Mouse (Mus musculus): ENCODE results near the gene 1700122O11Rik.

1700122O11Rik gene

DNA sequence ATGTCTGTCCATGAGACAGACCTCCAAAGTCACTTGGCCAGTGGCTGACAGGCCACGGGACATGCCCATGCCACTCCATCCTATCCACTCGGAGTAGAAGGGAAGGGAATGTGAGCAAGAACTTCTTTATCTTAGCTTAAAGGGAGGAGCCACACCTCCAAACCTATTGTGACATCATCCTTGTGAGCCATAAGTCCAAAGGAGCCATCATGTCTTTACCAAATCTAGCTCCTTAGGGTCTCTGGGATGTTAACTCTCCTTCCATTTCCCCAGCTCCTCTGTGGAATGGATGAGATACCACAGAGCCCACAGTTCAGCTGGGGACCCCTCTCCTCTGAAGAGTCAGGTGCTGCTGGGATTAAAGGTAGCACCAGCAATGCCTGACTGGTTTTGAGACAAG lies at the start of gene 1700122O11Rik:
Gene 1700122O11Rik, minus strand, starts transcription at position 101 of the 400 bp plus-strand sequence.
- DNase-seq, result no peak

DNA sequence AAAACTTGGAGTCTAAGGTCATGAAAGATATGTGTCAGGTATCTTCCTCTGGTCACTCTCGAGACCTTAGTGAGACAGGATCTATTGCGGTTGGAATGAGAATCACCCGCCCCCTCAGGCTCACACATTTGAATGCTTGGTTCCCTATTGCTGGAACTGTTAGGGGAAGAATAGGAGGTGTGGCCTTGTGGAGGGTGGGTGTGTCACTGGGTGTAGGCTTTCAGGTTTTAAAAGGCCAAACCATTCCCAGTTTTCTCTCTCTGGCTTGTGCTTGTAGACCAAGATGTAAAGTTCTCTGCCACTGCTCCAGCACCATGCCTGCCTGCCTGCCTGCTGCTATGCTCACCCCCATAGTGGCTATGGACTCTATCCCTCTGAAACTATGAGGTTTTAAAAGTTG lies 42.5 kb upstream of the 1700122O11Rik start:
- DNase-seq, result no peak

DNA sequence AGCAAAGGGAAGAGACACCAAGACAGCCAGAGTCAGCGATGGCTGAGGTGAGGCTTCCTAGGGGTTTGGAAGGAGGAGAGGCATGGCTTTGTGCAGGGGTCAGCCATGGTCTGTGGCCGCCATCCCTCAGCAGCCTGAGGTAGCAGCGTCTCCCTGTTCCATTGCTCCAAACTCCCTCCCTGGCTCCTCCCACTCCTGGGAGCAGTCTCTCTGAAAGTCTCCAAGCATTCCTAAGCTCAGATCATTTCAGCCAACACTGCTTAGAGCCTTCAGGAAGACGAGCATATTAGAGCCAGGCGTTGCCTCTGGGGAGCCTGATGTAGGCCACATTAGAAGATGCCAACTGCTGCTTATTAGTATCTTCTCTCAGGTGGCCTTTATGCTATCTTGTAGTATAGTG lies 29.6 kb upstream of the 1700122O11Rik start:
- DNase-seq, result no peak

DNA sequence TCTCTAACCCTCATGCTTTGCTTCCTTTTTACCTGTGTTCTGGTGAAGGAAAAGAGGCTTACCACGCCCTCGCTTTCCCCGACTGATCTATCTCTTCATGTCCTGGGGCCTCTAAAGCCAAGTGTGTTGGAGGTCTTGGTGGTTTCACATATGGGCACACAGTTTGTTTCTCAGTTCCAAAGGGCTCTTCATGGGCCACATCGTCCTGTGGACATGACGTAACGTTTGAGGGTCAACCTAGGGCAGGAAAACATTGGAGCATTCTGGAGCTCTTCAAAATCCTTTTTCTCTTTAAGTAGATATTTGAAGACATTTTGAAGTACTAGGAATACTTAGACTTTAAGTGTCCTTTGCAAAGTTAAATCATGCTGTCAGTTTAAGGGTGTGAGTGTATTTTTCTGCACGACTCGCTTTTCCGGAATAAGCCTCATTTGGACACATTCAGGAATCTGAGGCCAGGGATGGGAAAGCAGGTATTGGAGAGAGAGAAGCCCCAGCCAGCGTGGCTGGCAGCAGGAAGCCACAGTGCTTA lies 29.1 kb upstream of the 1700122O11Rik start:
- DNase-seq, result no peak

DNA sequence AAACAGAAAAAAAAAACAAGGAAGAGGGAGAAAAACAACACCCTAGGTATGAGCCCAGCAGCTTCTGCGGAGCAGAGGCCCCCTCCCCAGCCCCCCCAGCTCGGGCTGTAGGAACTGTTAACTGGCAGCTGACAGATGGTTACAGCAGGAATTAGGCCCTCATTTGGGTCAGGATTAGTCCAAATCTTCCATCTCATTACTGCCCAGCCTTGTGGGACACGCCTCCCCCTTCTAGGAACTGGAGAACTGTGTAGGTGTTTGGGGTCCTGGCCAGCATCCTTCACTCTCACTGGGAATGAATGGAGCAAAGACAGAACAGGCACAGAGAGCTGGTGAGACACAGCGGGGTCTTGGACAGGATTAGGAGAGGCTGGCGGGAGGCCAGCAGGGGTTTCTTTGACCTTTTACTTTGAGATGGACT lies 27.0 kb upstream of the 1700122O11Rik start:
- no peak for DNase-seq

DNA sequence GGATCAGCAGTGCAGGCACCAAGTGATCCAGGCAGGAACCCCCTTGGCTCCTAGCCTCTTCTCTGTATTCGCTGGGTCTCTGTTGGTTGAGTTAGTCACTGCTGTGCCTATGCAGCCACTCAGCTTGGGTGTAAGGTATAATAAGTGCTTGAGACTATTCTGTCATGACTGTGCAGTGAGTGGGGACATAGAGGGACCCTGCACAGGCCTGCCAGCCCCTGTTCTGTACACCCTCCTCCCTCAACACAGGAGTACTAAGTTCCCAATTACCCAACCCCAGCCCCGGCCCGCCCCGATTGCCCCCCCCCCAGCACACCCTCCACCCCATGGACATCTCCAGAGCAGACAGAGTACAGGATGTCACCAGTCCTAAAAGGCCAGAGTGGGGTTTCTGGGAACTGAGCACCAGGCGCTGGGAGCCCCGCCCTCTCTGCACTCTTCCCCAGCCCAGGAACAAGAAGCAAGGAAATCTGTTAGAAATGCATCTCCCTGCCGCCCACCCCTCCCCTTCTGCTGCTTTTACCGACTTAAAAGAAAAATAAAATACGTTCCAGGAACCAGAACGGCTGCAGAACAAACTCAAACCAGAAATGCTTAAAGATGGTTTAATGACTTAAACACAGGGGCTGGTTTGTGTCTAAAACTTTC lies 26.2 kb upstream of the 1700122O11Rik start:
- DNase-seq, result no peak

DNA sequence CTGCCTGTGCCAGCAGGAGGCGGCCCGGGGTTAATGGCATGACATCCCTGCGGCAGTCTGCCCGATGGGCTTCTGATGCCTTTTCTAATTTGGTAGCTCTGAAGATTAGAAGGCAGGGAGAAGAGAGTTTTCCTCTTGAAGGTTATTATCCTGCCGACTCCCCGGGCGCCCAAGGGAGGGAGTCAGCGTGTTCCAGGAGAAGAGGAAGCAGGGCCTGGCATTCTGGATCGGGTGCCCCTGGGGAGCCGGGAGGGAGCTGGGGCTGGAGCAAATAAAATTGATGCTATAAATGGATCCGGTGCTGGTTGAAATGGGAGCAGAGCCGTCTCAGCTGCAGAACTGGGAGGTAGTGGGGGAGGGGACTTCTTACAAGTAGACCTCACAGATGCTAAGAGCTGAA lies 19.3 kb upstream of the 1700122O11Rik start:
- peak; percentile 90 for DNase-seq

DNA sequence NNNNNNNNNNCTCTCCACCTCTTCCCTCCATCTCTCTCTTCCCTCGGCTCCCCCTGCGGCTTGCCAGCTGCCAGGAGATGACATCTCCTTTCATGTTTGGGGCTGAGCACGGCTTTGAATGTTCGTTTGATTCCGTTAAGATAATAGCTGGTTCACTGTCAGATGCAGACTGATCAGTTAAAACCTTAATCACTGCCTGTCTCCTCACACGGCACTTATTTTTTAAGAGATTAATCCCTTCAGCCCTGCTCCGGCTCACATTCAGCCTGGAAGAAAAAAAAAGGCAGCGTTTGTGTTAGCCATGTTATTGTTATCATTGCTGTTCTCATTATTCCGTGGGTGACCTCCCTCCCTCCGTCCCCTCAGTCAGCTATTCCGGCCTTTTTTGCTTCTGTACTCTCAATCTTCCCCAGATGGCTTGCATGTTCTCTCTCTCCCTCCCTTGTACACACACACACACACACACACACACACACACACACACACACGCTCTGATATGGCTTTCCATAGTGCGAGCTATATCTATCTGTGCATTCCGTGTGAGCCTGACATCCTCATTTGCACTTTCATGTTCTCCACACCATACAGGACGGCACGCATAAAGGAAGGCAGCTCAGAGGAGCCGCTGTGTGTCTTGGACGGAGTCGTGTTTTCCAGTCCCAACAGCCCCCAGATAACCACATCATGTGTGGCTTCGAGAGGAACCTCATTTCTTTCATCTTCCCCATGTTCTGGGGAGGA lies 17.2 kb upstream of the 1700122O11Rik start:
- DNase-seq, result peak; percentile 13

DNA sequence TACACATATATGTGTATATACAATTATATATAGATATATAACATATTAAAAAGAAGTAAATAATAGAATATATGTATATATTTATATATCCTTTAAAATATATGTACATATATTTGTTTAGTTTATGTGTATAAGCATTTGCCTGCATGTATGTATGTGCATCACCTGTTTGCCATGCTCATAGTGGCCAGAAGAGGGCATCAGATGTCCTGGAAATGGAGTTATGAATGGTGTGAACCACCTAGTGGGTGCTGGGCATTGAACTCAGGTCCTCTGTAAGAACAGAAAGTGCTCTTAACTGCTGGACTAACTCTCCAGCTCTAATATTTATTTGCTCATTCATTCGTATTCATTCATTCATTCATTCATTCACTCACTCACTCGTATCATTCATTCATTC lies 15.6 kb upstream of the 1700122O11Rik start:
- DNase-seq, result peak; percentile 56

DNA sequence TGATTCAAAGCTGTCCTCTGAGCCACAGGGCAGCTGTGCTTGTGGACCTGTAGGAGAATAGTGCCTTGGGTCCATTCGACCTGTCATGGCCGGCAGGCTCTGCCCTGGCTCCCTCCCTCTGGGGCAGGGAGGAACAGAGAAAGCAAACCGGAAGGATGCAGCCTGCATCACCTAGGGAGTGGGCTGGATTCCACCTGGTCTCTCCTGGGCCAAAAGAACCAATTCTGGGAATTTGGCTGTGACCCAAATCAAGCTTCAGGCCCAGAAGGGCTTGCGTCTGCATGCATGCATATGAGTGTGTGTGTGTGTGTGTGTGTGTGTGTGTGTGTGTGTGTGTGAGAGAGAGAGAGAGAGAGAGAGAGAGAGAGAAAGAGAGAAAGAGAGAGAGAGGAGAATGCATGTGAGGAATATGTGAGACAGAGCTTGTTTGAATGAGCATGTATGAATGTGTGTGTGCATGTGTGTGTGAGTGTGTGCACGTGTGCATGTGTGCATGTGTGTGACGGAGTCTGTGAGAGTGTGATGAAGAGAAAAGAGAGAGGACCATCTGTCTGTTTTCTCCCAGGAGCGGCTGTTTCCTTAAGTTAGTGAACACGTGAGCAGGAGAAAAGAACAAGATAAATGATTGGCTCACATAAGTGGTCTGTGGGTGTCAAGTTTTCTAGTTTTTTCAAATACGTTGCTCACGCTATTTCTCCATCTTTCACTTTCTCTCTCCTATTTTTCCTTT lies 14.4 kb upstream of the 1700122O11Rik start:
- peak; percentile 30 for DNase-seq

DNA sequence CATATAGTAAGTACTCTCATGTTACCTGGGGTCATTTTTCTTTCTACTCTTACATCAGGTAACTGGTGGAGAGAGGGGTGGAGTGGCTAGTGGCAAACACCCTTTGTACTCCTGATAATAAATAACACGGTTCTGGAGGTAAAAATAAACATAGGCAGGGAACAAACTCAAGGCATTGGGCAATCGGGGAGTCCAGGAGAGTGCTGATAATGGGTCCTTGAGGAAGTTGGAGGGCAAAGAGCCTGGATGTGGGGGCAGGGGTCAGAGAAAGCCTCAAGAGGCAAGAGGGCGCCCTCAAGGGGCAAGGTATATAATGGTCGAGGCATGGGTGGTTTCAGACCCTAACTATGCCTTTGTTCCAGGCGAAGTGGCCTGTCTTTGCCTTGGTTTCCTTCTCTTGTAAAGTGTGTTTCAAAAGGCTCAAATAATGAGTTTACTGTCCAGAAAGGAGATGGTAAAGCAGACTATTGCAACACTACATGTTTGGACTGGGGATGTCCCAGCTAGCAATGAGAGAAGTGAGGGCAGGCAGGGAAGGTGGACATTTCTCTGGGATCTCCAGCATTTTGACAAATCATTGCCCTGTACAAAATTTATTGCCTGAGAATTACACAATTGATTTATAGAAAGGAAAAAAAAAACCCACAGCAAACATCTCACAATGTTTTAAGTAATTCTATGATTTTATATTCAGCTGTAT lies 13.7 kb upstream of the 1700122O11Rik start:
- DNase-seq, result peak; percentile 63

DNA sequence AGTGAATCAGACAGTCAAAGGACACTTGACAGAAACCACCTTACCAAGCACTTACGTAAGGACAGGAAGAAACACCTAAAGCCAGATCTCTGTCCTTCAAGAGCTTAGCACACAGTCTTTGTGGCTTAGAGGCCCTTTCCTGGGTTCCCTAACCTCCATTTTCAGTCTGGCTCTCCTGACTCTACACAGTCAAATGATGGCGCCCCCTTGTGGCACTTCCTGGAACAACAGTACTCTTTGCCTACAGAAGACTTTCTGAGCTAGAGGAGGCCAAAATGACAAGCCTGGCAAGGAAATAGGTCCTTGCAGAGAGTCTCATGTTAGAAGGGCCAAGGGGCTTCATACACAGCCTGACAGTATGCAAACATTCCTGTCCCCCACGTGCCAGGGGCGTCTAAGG lies 7.5 kb upstream of the 1700122O11Rik start:
- no peak for DNase-seq

DNA sequence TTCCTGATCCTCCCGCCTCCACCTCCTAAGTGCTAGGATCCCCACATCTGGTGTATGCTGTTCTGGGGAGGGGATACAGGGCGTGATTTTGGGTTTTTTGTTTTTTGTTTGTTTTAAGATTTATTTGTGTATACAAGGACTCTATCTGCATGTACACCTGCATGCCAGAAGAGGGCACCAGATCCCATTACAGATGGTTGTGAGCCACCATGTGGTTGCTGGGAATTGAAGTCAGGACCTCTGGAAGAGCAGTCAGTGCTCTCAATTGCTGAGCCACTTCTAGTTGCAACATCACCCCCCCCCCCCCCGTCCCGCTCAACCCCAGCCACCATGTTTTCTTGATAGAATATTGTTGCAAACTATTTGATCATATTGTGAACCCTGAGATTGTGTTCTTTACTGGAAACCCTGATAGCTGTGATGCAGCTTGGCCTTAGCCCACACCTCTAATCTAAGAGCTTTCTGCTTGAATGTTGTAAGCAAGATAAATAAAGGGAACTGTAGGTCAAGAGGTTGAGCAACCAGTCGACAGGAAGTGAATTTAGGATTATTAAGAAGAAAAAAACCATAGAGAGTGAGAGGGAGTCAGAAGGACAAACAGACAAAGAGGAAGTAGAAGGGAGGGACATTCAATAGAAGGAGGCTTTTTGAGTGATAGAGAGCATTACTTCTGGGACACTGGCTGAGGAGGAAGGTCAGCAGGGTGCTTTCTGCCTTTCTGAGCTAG lies 5.2 kb upstream of the 1700122O11Rik start:
- no peak for DNase-seq

DNA sequence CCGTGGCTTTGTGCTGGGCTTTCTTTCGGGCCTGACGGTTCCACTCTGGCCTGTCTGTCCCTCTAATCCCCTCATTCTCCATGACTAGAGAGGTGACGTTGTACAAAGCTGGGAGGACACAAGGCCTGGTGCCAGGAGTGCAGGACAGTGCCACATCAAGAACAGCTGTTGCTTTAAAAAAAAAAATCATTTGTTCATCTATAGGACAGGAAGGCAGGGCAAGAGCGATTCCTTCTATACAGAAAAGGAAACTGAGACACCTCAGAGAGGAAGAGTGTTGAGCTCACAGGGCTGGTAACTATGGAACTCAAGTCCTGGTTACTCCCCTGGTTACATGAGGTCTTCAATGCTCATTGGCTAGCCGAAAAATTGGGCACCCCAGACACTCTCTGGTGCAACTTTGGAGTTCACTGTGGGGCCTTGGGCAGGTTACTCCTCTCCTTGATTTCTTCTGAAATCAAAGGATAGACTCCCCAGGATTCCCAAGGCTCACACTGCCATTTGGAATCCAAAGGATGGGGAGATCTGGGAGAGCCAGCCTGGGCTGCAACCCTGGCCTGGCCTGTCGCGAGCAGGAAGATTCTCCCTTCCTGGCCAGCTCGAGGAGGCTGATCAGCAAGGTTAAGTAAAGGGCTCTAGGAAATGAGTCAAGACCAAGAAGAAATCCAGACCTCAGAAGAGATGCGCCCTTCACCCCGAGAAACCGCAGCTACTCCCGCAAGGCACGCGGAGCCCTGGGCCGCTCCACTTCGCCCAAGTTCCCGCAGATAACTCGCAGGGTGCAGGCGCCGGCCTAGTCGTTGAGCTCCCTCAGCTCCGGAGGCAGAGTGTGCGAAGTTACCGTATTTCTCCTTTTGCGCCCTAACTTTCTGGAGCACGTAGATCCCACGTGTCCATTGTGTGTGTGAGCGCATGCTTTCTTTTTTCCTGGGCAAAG lies 3.5 kb upstream of the 1700122O11Rik start:
- DNase-seq, result peak; percentile 95

DNA sequence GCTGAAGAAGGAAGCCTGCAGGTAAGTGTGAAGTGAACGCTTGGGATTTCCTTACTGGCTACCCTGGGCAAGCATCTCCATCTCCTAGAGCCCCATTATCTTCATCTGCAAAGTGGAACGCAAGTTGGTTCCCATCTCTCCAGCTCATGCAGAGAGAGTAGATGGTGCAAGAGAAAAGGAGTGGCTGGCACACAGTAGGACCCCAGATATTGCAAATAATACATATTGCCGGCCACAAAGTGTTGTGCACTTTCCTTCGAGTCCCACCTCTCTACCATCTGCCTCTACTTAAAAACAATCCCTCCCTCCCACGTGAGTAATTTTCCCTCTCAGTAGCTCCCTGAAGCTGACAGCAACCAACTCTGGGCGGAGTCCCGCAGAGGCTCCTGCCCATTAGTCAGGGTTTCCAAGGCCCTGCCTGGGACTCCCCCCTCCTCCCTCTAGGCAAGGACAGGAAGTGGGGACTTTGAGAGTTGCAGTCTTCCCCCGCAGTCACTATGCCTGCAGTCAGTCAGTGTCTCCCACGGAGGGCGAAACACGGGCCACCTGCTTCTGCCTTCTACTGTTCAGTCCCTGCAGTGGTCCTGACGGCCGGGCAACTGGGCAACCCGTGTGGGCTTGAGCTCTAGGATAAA lies 1.3 kb upstream of the 1700122O11Rik start:
- peak; percentile 98 for DNase-seq

DNA sequence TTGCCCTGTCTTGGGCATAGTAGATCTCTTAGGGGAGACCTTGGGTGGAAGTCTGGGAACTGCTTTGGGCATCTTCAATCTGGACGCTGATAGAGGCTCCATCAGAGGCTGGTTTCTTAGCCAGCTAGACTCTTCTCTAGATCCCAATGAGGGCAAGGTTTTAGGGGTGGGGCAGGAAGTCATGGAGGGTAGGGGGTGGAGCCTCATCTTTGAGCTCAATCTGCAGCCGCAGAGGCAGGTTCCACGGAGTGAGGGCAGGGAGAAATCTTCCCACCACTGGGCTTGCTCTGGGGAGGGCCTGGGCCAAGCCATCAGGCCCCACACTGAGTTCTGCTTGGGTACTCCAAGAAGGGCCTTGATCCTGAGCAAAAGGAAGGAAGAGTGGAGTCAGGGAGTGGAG lies 1.2 kb downstream of the 1700122O11Rik start:
- DNase-seq, result no peak

DNA sequence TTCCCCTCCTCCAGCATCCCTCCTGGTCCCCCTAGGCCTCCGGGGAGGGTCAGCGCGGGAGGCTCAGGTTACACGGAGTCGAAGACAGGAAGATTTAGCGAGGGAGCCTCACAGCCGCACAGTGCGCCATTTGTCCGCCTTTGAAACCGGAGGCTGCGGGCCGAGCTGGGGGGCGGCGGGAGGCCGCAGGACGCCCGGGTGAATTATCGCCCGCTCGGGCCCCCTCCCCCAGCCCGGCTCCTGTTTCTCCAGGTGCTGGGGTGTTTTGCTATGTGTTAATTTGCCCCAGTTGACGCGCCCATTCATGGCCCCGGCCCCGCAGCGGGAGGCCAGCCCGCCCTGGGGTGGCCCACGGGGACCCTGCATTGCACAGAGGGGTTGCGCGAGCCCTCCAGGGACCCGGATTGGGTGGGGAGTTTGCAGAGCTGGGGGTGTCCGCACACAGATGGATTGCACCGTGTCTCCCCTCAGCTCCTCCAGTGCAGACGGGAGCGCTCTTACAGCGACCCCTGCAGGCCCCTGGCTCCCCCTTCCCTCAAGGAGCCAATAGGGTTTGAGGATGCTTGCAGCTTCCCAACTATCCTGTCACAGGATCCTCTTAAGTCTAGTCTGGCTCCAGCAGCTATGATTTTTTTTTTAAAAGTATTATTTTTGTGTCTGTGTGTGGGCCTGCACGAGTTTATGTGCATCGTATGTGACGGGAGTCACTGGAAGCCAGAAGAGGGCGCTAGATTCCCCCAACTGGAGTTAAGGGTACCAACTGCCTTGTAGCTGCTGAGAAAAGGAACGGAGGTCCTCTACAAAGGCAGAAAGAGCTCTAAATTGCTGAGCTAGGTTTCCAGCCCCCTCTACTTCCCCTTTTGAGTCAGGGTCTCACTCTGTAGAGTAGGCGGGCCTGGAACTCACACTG lies 6.3 kb downstream of the 1700122O11Rik start:
- DNase-seq, result no peak

DNA sequence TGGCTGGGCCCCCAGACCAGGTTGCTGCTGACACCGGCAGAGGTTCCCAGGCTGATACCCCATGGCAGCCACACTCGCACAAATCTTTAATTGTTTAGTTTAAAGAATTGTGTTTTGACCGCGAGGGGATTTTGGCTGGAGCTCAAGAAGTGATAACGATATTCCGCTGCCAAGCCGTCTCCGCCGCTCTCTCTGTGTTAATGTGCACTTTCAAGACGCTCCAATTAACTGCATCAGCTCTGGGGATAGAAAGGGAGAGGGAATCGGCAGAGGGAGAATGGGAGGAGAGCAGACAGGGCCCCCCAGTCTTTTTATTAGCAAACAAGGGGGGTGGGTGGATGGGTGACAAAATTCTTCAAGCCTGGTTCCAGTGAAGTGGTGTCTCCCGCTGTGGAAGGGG lies 8.9 kb downstream of the 1700122O11Rik start:
- no peak for DNase-seq

DNA sequence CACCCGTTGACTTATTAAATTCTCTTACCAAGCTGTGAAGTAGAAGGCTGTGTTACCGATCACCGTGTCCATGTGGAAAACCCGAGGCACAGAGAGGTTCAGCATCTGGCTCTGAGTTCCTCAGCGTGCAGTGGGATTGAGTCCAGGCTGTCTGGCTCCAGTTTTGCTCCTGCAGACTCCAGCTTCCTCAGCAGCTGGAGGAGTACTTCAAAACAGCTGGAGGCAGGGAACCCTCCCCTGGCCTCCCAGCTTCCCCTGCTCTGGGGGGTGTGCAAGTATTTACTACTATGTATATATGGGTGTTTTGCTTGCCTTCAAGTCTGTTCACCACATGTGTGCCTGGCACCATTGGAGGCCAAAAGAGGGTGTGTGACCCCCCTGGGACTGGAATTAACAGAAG lies 9.8 kb downstream of the 1700122O11Rik start:
- DNase-seq, result peak; percentile 90

Measured in heart, adult 11 months (tissue).